Mouse (Mus musculus) heart, embryonic 11.5 days (tissue): ENCODE results near the gene Slc17a9. TPM values are rescaled to one million over a fixed set of nuclear protein-coding genes. Genes with fewer than 3 reads are reported as not detected.
"Not testable (repeated sequence)": the region's sequence is repeated elsewhere in the genome, so short reads cannot be mapped to it uniquely, and the experiment has no call there.

Experiments used
- ATAC-seq: fragments of 200-750 bp; cut with Nextera tagmentation; replicated peaks from 2 replicates; pipeline ENCODE4 v1.8.0; 2017; ENCODE audit warnings: moderate library complexity; ENCODE audit not compliant: insufficient number of reproducible peaks, low FRiP score, low TSS enrichment
- H3K27ac ChIP-seq: fragments of 300-500 bp; sonication (generic); 2 replicates; pipeline ENCODE4 v1.5.1; 2014; ENCODE audit warnings: mild to moderate bottlenecking, low read depth, low read length
- H3K27me3 ChIP-seq: fragments of 300-500 bp; sonication (generic); 2 replicates; pipeline ENCODE4 v1.6.1; 2014; ENCODE audit warnings: mild to moderate bottlenecking, low read length, mixed read lengths; ENCODE audit not compliant: control insufficient read depth, insufficient read depth
- H3K36me3 ChIP-seq: fragments of 300-500 bp; sonication (generic); 2 replicates; pipeline ENCODE4 v1.6.1; 2014; ENCODE audit warnings: mild to moderate bottlenecking, low read length, moderate library complexity, mixed read lengths; ENCODE audit not compliant: control insufficient read depth, insufficient read depth
- H3K4me1 ChIP-seq: fragments of 300-500 bp; sonication (generic); 2 replicates; pipeline ENCODE4 v1.6.1; 2014; ENCODE audit warnings: low read length; ENCODE audit not compliant: control insufficient read depth, insufficient read depth
- H3K4me2 ChIP-seq: fragments of 300-500 bp; sonication (generic); 2 replicates; pipeline ENCODE4 v1.6.1; 2014; ENCODE audit warnings: mild to moderate bottlenecking, moderate library complexity
- H3K4me3 ChIP-seq: fragments of 300-500 bp; sonication (generic); 2 replicates; pipeline ENCODE4 v1.5.1; 2014; ENCODE audit warnings: low read depth, low read length
- H3K9ac ChIP-seq: fragments of 300-500 bp; sonication (generic); 2 replicates; pipeline ENCODE4 v1.6.1; 2014; ENCODE audit warnings: mild to moderate bottlenecking, low read depth, low read length, moderate library complexity
- H3K9me3 ChIP-seq: fragments of 300-500 bp; sonication (generic); replicated peaks from 2 replicates; pipeline ENCODE4 v1.6.1; 2016; ENCODE audit warnings: low read length; ENCODE audit not compliant: control insufficient read depth
- WGBS: fragments of 180-500 bp; shearing (Covaris S2); extraction: QIAGEN DNeasy Blood & Tissue Kit; methylation state at CpG from one replicate; pipeline ENCODE4 v1.1.7; 2014; ENCODE audit not compliant: insufficient replicate concordance; 5-methylcytosine and 5-hydroxymethylcytosine counted together
- polyA plus RNA-seq: library from polyadenylated mRNA; unstranded; fragments of >200 nt; fragmentation: Nextera tagmentation; extraction: Ambion mirVana; gene quantifications from 2 replicates; pipeline ENCODE4 v1.2.1, GENCODE M21; 2014

Gene Slc17a9
- polyA plus RNA-seq, 1 experiment from 2014 or later = 0.96 TPM

- ATAC-seq = no peak
- no peaks in the 10 kb centered on the region for H3K9me3 ChIP-seq
- 88% methylated on average over 3 of the region's 3 CpGs for WGBS
- H3K36me3 ChIP-seq = no peaks in the 10 kb centered on the region
- no peaks in the 10 kb centered on the region for H3K27me3 ChIP-seq
- no peak overlapping the region; the same call in 1 of the 2 replicates for H3K9ac ChIP-seq
- no peak overlapping the region for H3K4me3 ChIP-seq
- H3K27ac ChIP-seq = no peak overlapping the region
- H3K4me2 ChIP-seq = no peak overlapping the region
- peaks cover 30% of the 10 kb centered on the region for H3K4me1 ChIP-seq
Measured at GRCm38 (mm10) chr2:180705066-180705465, 20.0 kb upstream of the Slc17a9 start.

DNA sequence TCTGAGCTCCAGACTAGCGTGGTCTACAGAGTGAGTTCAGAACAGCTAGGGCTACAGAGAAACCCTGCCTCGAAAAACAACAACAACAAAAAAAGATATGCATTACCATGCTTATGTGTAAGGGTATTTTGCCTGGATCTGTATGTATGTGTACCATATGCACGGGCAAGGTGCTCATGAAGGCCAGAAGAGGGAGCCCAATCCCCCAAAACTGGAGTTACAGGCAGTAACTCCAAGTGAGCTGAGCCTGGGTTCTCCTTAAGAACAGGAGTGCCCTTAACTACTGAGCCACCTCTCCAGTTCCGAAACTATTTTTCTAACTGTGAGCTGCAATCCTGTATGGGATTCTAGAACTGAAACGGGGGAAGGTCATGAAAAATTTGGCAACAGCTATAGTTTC, 19.1 kb upstream of the Slc17a9 start:
- Histone ChIP-seq H3K9ac (no peak overlapping the region), H3K4me2 (no peak overlapping the region), H3K4me1 (peaks cover 22% of the 10 kb centered on the region), H3K36me3 (no peaks in the 10 kb centered on the region), H3K27me3 (no peaks in the 10 kb centered on the region), H3K9me3 (no peaks in the 10 kb centered on the region), H3K4me3 (no peak overlapping the region), H3K27ac (no peak overlapping the region)
- ATAC-seq = no peak
- 90% methylated on average over 5 of the region's 5 CpGs for WGBS

- Histone ChIP-seq H3K4me3 (peak overlapping the region; percentile 99), H3K9ac (peak overlapping the region; percentile 99), H3K4me1 (peaks cover 19% of the 10 kb centered on the region), H3K4me2 (peak overlapping the region; percentile 80), H3K36me3 (peaks cover 5% of the 10 kb centered on the region; the same call in 1 of the 2 replicates), H3K27me3 (no peaks in the 10 kb centered on the region), H3K27ac (peak overlapping the region; percentile 74), H3K9me3 (no peaks in the 10 kb centered on the region)
- ATAC-seq = peak; percentile 24
- under 1% methylated on average over 39 of the region's 39 CpGs for WGBS
Measured at GRCm38 (mm10) chr2:180709023-180709922, 15.8 kb upstream of the Slc17a9 start.

GRCm38 (mm10) chr2:180709923-180710272, 15.2 kb upstream of the Slc17a9 start, which contains the start of the genes Dido1 and Gid8:
Gene Dido1, minus strand, starts transcription at chr2:180709999.
Gene Gid8, plus strand, starts transcription at chr2:180710117.
- ATAC-seq = peak; percentile 91
- H3K27ac ChIP-seq = peak within 1 kb of the TSS; percentile 92
- 0% methylated on average over 29 of the region's 43 CpGs for WGBS

GRCm38 (mm10) chr2:180710276-180711155, 14.5 kb upstream of the Slc17a9 start:
- WGBS = 1% methylated on average over 63 of the region's 64 CpGs
- ATAC-seq = peak; percentile 54; the same call in 1 of the 2 replicates
- Histone ChIP-seq H3K9me3 (no peaks in the 10 kb centered on the region), H3K4me3 (peak overlapping the region; percentile 99), H3K36me3 (peaks cover 9% of the 10 kb centered on the region; the same call in 1 of the 2 replicates), H3K4me1 (peaks cover 19% of the 10 kb centered on the region), H3K27me3 (no peaks in the 10 kb centered on the region), H3K9ac (peak overlapping the region; percentile 99), H3K4me2 (peak overlapping the region; percentile 80), H3K27ac (peak overlapping the region; percentile 92)

More at GRCm38 (mm10) chr2:180709923-180710272, 15.2 kb upstream of the Slc17a9 start, which contains the start of the genes Dido1 and Gid8:
- peak within 1 kb of the TSS; percentile 80 for H3K4me2 ChIP-seq
- H3K36me3 ChIP-seq = peaks cover 9% of the 10 kb centered on the region; the same call in 1 of the 2 replicates
- peaks cover 19% of the 10 kb centered on the region for H3K4me1 ChIP-seq
- no peaks in the 10 kb centered on the region for H3K9me3 ChIP-seq
- H3K9ac ChIP-seq = peak within 1 kb of the TSS; percentile 99
- peak within 1 kb of the TSS; percentile 99 for H3K4me3 ChIP-seq
- no peaks in the 10 kb centered on the region for H3K27me3 ChIP-seq

GRCm38 (mm10) chr2:180711527-180711926, 13.5 kb upstream of the Slc17a9 start:
- Histone ChIP-seq H3K4me2 (peak overlapping the region; percentile 80), H3K36me3 (peaks cover 9% of the 10 kb centered on the region; the same call in 1 of the 2 replicates), H3K27ac (no peak overlapping the region), H3K4me3 (peak overlapping the region; percentile 99), H3K9ac (peak overlapping the region; percentile 99; the same call in 1 of the 2 replicates), H3K4me1 (peaks cover 19% of the 10 kb centered on the region), H3K9me3 (no peaks in the 10 kb centered on the region), H3K27me3 (no peaks in the 10 kb centered on the region)
- WGBS = 70% methylated on average over 4 of the region's 4 CpGs
- ATAC-seq = no peak

GRCm38 (mm10) chr2:180712037-180712689, 12.9 kb upstream of the Slc17a9 start:
- H3K27ac ChIP-seq = no peak overlapping the region
- H3K9ac ChIP-seq = no peak overlapping the region

GRCm38 (mm10) chr2:180722748-180723147, 2.3 kb upstream of the Slc17a9 start:
- H3K4me3 ChIP-seq, H3K27me3 ChIP-seq, H3K9ac ChIP-seq, H3K4me1 ChIP-seq, H3K9me3 ChIP-seq, H3K27ac ChIP-seq, H3K4me2 ChIP-seq, ATAC-seq: not testable (repeated sequence)
- 78% methylated on average over 5 of the region's 5 CpGs for WGBS
- peaks cover 30% of the 10 kb centered on the region for H3K36me3 ChIP-seq

More at GRCm38 (mm10) chr2:180712037-180712689, 12.9 kb upstream of the Slc17a9 start:
- Histone ChIP-seq H3K36me3 (peaks cover 9% of the 10 kb centered on the region; the same call in 1 of the 2 replicates), H3K4me3 (no peak overlapping the region), H3K9me3 (no peaks in the 10 kb centered on the region), H3K27me3 (no peaks in the 10 kb centered on the region), H3K4me2 (peak overlapping the region; percentile 22), H3K4me1 (peaks cover 19% of the 10 kb centered on the region)
- WGBS = 85% methylated on average over 5 of the region's 5 CpGs
- no peak for ATAC-seq
